Mouse (Mus musculus): ENCODE measurements around the gene Dennd4c. TPM values are rescaled to one million over a fixed set of nuclear protein-coding genes. Genes with fewer than 3 reads are reported as not detected.

The Dennd4c gene
- polyA plus RNA-seq, 1 experiment from 2014 or later: 3.1 TPM

GRCm38 (mm10) chr4:86725175-86725574 is 23.2 kb upstream of the Dennd4c start:
- no peak overlapping the region for H3K4me3 ChIP-seq
- H3K9me3 ChIP-seq: no peaks in the 10 kb centered on the region
- no peak overlapping the region for H3K4me2 ChIP-seq
- 83% methylated on average over 4 of the region's 4 CpGs for WGBS
- H3K27me3 ChIP-seq: no peaks in the 10 kb centered on the region
- H3K36me3 ChIP-seq: no peaks in the 10 kb centered on the region
- H3K9ac ChIP-seq: no peak overlapping the region
- no peaks in the 10 kb centered on the region for H3K4me1 ChIP-seq (replicated peaks)
- no peak overlapping the region for H3K27ac ChIP-seq (replicated peaks)
- no peak for ATAC-seq (ENCODE audit: low FRiP score, low read depth)

- Histone ChIP-seq H3K9me3 (no peaks in the 10 kb centered on the region), H3K4me3 (no peak overlapping the region), H3K36me3 (no peaks in the 10 kb centered on the region), H3K27ac (replicated peaks) (no peak overlapping the region), H3K9ac (no peak overlapping the region), H3K4me1 (replicated peaks) (no peaks in the 10 kb centered on the region), H3K4me2 (no peak overlapping the region), H3K27me3 (no peaks in the 10 kb centered on the region)
- WGBS: 88% methylated on average over 5 of the region's 5 CpGs
- ATAC-seq (ENCODE audit: low FRiP score, low read depth): no peak
Observed at GRCm38 (mm10) chr4:86726141-86726540, 22.2 kb upstream of the Dennd4c start.

GRCm38 (mm10) chr4:86729829-86730228 is 18.5 kb upstream of the Dennd4c start:
- WGBS: 91% methylated on average over 6 of the region's 6 CpGs
- H3K27ac ChIP-seq (replicated peaks): no peak overlapping the region
- H3K4me2 ChIP-seq: no peak overlapping the region
- H3K4me1 ChIP-seq (replicated peaks): no peaks in the 10 kb centered on the region
- no peak overlapping the region for H3K9ac ChIP-seq
- no peak for ATAC-seq (ENCODE audit: low FRiP score, low read depth)
- H3K36me3 ChIP-seq: no peaks in the 10 kb centered on the region
- H3K9me3 ChIP-seq: no peaks in the 10 kb centered on the region
- H3K4me3 ChIP-seq: no peak overlapping the region
- H3K27me3 ChIP-seq: no peaks in the 10 kb centered on the region

GRCm38 (mm10) chr4:86734088-86734841 is 14.1 kb upstream of the Dennd4c start:
- no peak overlapping the region for H3K9ac ChIP-seq
- no peaks in the 10 kb centered on the region for H3K4me1 ChIP-seq (replicated peaks)
- no peak overlapping the region for H3K27ac ChIP-seq (replicated peaks)

GRCm38 (mm10) chr4:86739308-86739993 is 8.9 kb upstream of the Dennd4c start:
- H3K36me3 ChIP-seq: no peaks in the 10 kb centered on the region
- no peaks in the 10 kb centered on the region for H3K27me3 ChIP-seq
- no peak for ATAC-seq (ENCODE audit: low FRiP score, low read depth)
- no peak overlapping the region for H3K9ac ChIP-seq
- H3K4me3 ChIP-seq: no peak overlapping the region
- 86% methylated on average over 5 of the region's 5 CpGs for WGBS
- H3K4me2 ChIP-seq: no peak overlapping the region
- H3K4me1 ChIP-seq (replicated peaks): no peaks in the 10 kb centered on the region
- no peak overlapping the region for H3K27ac ChIP-seq (replicated peaks)
- no peaks in the 10 kb centered on the region for H3K9me3 ChIP-seq

More at GRCm38 (mm10) chr4:86734088-86734841, 14.1 kb upstream of the Dennd4c start:
- H3K27me3 ChIP-seq: no peaks in the 10 kb centered on the region
- no peaks in the 10 kb centered on the region for H3K36me3 ChIP-seq
- 90% methylated on average over 19 of the region's 19 CpGs for WGBS
- no peaks in the 10 kb centered on the region for H3K9me3 ChIP-seq
- H3K4me3 ChIP-seq: no peak overlapping the region
- no peak overlapping the region for H3K4me2 ChIP-seq
- ATAC-seq (ENCODE audit: low FRiP score, low read depth): no peak

- Histone ChIP-seq H3K4me2 (peak overlapping the region; percentile 82), H3K9ac (peak overlapping the region; percentile 88), H3K4me3 (peak overlapping the region; percentile 91), H3K36me3 (no peaks in the 10 kb centered on the region), H3K9me3 (no peaks in the 10 kb centered on the region), H3K4me1 (replicated peaks) (peaks cover 16% of the 10 kb centered on the region), H3K27me3 (no peaks in the 10 kb centered on the region), H3K27ac (replicated peaks) (no peak overlapping the region)
- under 1% methylated on average over 13 of the region's 13 CpGs for WGBS
- no peak for ATAC-seq (ENCODE audit: low FRiP score, low read depth)
Observed at GRCm38 (mm10) chr4:86749361-86749841, 1.0 kb downstream of the Dennd4c start.

- H3K27ac ChIP-seq (replicated peaks): no peak overlapping the region
- no peak for ATAC-seq (ENCODE audit: low FRiP score, low read depth)
- H3K4me3 ChIP-seq: no peak overlapping the region
- H3K9me3 ChIP-seq: no peaks in the 10 kb centered on the region
- H3K9ac ChIP-seq: 0 out of 2 replicates have a peak overlapping the region, but pooled peaks have one; percentile 16
- no peaks in the 10 kb centered on the region for H3K36me3 ChIP-seq
- no peaks in the 10 kb centered on the region for H3K27me3 ChIP-seq
- peaks cover 16% of the 10 kb centered on the region for H3K4me1 ChIP-seq (replicated peaks)
- H3K4me2 ChIP-seq: peak overlapping the region; percentile 82
- WGBS: 81% methylated on average over 10 of the region's 10 CpGs
Observed at GRCm38 (mm10) chr4:86750346-86750945, 2.1 kb downstream of the Dennd4c start.

GRCm38 (mm10) chr4:86764307-86764706 is 16.0 kb downstream of the Dennd4c start:
- H3K4me1 ChIP-seq (replicated peaks): no peaks in the 10 kb centered on the region
- H3K27ac ChIP-seq (replicated peaks): no peak overlapping the region
- no peak overlapping the region for H3K4me2 ChIP-seq
- H3K27me3 ChIP-seq: no peaks in the 10 kb centered on the region
- H3K9ac ChIP-seq: no peak overlapping the region
- no peak for ATAC-seq (ENCODE audit: low FRiP score, low read depth)
- H3K4me3 ChIP-seq: no peak overlapping the region
- H3K9me3 ChIP-seq: no peaks in the 10 kb centered on the region
- H3K36me3 ChIP-seq: no peaks in the 10 kb centered on the region

DNA sequence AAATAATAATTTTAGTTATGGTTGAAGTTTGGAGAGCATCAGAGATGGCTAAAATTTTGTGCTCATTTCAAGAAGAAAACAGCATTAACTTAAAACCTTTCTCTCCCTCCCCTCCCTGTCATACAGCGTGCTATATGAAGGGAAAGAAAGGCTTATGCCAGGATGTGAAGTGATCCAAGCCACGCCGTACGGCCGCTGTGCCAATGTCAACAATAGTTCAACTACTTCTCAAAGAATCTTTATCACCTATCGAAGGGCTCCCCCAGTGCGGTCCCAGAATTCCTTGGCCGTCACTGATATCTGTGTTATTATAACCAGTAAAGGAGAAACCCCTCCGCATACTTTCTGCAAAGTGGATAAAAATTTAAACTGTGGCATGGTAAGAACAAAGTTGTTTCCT is 29.2 kb downstream of the Dennd4c start:
- peaks cover 12% of the 10 kb centered on the region; the same call in 1 of the 2 replicates for H3K36me3 ChIP-seq
- H3K4me1 ChIP-seq (replicated peaks): no peaks in the 10 kb centered on the region
- H3K9me3 ChIP-seq: no peaks in the 10 kb centered on the region
- H3K4me3 ChIP-seq: no peak overlapping the region
- WGBS: 89% methylated on average over 9 of the region's 9 CpGs
- no peak overlapping the region for H3K9ac ChIP-seq
- H3K4me2 ChIP-seq: no peak overlapping the region
- H3K27me3 ChIP-seq: no peaks in the 10 kb centered on the region
- H3K27ac ChIP-seq (replicated peaks): no peak overlapping the region
- no peak for ATAC-seq (ENCODE audit: low FRiP score, low read depth)

DNA sequence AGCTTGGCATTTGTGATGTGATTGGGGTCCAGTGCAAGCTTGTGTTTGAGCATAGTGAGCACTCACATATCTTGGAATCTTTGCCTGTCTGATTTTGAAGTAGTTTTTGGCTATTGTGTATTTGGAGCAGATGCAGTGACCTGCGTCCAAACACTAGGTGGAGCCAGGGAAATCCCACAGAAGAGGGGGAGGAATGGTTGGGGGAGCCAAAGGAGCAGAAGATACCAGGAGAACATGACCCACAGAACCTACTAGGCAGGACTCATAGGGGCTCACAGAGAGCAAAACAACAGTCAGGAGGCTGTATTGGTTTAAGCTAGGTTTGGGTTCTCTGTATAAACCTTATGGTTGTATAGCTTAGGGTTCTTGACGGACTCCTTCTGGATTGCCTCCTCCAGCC is 62.2 kb downstream of the Dennd4c start:
- Histone ChIP-seq H3K4me2 (no peak overlapping the region), H3K9ac (no peak overlapping the region), H3K36me3 (0 out of 2 replicates have a peak, but pooled peaks cover 15% of the 10 kb centered on the region), H3K4me1 (replicated peaks) (no peaks in the 10 kb centered on the region), H3K9me3 (no peaks in the 10 kb centered on the region), H3K27me3 (no peaks in the 10 kb centered on the region), H3K4me3 (no peak overlapping the region), H3K27ac (replicated peaks) (no peak overlapping the region)
- no peak for ATAC-seq (ENCODE audit: low FRiP score, low read depth)
- 57% methylated on average over 2 of the region's 2 CpGs for WGBS

DNA sequence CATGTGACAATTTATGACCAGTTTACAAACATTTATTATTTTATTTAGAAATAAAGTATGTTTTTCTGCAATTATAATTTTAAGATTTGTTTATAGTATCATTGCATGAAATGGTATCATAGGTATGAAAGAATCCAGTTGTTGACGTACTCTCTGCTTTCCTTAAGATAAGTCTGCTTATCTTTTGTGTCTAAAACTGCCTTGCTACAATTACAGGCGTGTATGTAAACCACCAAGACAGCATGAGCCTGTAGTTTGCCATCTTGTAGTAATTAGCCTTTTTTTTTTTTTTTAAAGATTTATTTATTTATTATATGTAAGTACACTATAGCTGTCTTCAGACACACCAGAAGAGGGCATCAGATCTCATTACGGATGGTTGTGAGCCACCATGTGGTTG is 66.5 kb downstream of the Dennd4c start:
- H3K4me3 ChIP-seq: no peak overlapping the region
- no peaks in the 10 kb centered on the region for H3K27me3 ChIP-seq
- WGBS: 90% methylated on average over 3 of the region's 3 CpGs
- no peak overlapping the region for H3K9ac ChIP-seq
- no peak for ATAC-seq (ENCODE audit: low FRiP score, low read depth)
- H3K36me3 ChIP-seq: 0 out of 2 replicates have a peak, but pooled peaks cover 13% of the 10 kb centered on the region
- no peak overlapping the region for H3K27ac ChIP-seq (replicated peaks)
- H3K4me1 ChIP-seq (replicated peaks): no peaks in the 10 kb centered on the region
- H3K4me2 ChIP-seq: no peak overlapping the region
- H3K9me3 ChIP-seq: no peaks in the 10 kb centered on the region

DNA sequence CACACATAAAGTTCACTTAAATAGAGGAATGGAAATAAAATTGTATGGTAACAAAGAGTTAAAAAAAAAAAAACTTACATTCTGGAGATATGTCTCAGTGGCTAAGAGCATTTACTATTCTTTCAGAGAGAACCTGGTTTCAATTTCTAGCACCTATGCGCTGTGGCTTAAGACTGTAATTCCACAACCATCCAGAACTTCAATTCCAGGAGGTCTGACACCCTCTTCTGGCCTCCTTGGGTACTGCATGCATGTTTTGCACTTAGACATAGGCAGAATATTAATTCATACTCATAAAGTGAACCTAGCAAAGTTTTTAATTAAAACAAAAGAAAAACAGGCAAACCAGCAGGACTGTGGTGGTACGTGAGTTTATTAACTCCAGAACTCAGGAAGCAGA is 74.8 kb downstream of the Dennd4c start:
- Histone ChIP-seq H3K4me1 (replicated peaks) (no peaks in the 10 kb centered on the region), H3K36me3 (peaks cover 33% of the 10 kb centered on the region), H3K27me3 (no peaks in the 10 kb centered on the region), H3K9me3 (no peaks in the 10 kb centered on the region), H3K4me2 (no peak overlapping the region), H3K4me3 (no peak overlapping the region), H3K27ac (replicated peaks) (no peak overlapping the region), H3K9ac (no peak overlapping the region)
- ATAC-seq (ENCODE audit: low FRiP score, low read depth): no peak
- 84% methylated on average over 2 of the region's 2 CpGs for WGBS
